Mouse (Mus musculus): Measurements from ENCODE around the gene Hoxd10. TPM values are rescaled to one million over a fixed set of nuclear protein-coding genes. Genes with fewer than 3 reads are reported as not detected.

Hoxd10 gene
- total and polyA plus RNA-seq, 2 experiments, result not detected

- no peak for DNase-seq (ENCODE audit: extremely low read depth, low read depth, low spot score)
- Histone ChIP-seq H3K4me1 (ENCODE audit: control insufficient read depth, insufficient read depth, low read length) (no peaks in the 10 kb centered on the region; the same call in 1 of the 2 replicates), H3K27me3 (ENCODE audit: control insufficient read depth, insufficient read depth, low read length) (peaks cover 45% of the 10 kb centered on the region), H3K79me2 (ENCODE audit: control insufficient read depth, insufficient read depth, low read length) (no peaks in the 10 kb centered on the region), H3K9ac (ENCODE audit: low read depth, low read length) (no peak overlapping the region), H3K27ac (replicated peaks; ENCODE audit: insufficient read depth, low read depth, low read length) (no peak overlapping the region), H3K36me3 (ENCODE audit: control insufficient read depth, insufficient read depth, low read length) (no peaks in the 10 kb centered on the region), H3K4me3 (ENCODE audit: insufficient read depth, low read depth, low read length) (no peak overlapping the region)
- 3% methylated on average over 74 of the region's 78 CpGs for WGBS
- TF ChIP-seq CTCF (IDR thresholded peaks at IDR 0.05; ENCODE audit: low read depth, low read length) (no peak), POLR2A (IDR thresholded peaks at IDR 0.05; ENCODE audit: extremely low read depth, insufficient read depth, low read length) (no peak)
Observed at GRCm38 (mm10) chr2:74681594-74682531, 9.9 kb upstream of the Hoxd10 start.

GRCm38 (mm10) chr2:74682796-74683195, 8.9 kb upstream of the Hoxd10 start:
- Histone ChIP-seq H3K79me2 (ENCODE audit: control insufficient read depth, insufficient read depth, low read length) (no peaks in the 10 kb centered on the region), H3K9ac (ENCODE audit: low read depth, low read length) (no peak overlapping the region), H3K4me3 (ENCODE audit: insufficient read depth, low read depth, low read length) (no peak overlapping the region), H3K27ac (replicated peaks; ENCODE audit: insufficient read depth, low read depth, low read length) (no peak overlapping the region), H3K27me3 (ENCODE audit: control insufficient read depth, insufficient read depth, low read length) (peaks cover 52% of the 10 kb centered on the region), H3K4me1 (ENCODE audit: control insufficient read depth, insufficient read depth, low read length) (no peaks in the 10 kb centered on the region; the same call in 1 of the 2 replicates), H3K36me3 (ENCODE audit: control insufficient read depth, insufficient read depth, low read length) (no peaks in the 10 kb centered on the region)
- DNase-seq (ENCODE audit: extremely low read depth, low read depth, low spot score), result no peak
- TF ChIP-seq CTCF (IDR thresholded peaks at IDR 0.05; ENCODE audit: low read depth, low read length), result no peak
- WGBS, result 3% methylated on average over 44 of the region's 51 CpGs

- H3K4me3 ChIP-seq (ENCODE audit: insufficient read depth, low read depth, low read length), result no peak overlapping the region
- H3K27ac ChIP-seq (replicated peaks; ENCODE audit: insufficient read depth, low read depth, low read length), result no peak overlapping the region
- no peak for DNase-seq (ENCODE audit: extremely low read depth, low read depth, low spot score)
- peaks cover 56% of the 10 kb centered on the region for H3K27me3 ChIP-seq (ENCODE audit: control insufficient read depth, insufficient read depth, low read length)
- no peak overlapping the region for H3K9ac ChIP-seq (ENCODE audit: low read depth, low read length)
- WGBS, result 4% methylated on average over 18 of the region's 18 CpGs
- no peaks in the 10 kb centered on the region; the same call in 1 of the 2 replicates for H3K4me1 ChIP-seq (ENCODE audit: control insufficient read depth, insufficient read depth, low read length)
- no peaks in the 10 kb centered on the region for H3K79me2 ChIP-seq (ENCODE audit: control insufficient read depth, insufficient read depth, low read length)
- H3K36me3 ChIP-seq (ENCODE audit: control insufficient read depth, insufficient read depth, low read length), result no peaks in the 10 kb centered on the region
- TF ChIP-seq CTCF (IDR thresholded peaks at IDR 0.05; ENCODE audit: low read depth, low read length), result no peak
- no peak for TF ChIP-seq POLR2A (IDR thresholded peaks at IDR 0.05; ENCODE audit: extremely low read depth, insufficient read depth, low read length)
Observed at GRCm38 (mm10) chr2:74683471-74683951, 8.2 kb upstream of the Hoxd10 start.

GRCm38 (mm10) chr2:74684106-74684505, 7.6 kb upstream of the Hoxd10 start:
- peaks cover 56% of the 10 kb centered on the region for H3K27me3 ChIP-seq (ENCODE audit: control insufficient read depth, insufficient read depth, low read length)
- no peaks in the 10 kb centered on the region; the same call in 1 of the 2 replicates for H3K4me1 ChIP-seq (ENCODE audit: control insufficient read depth, insufficient read depth, low read length)
- H3K36me3 ChIP-seq (ENCODE audit: control insufficient read depth, insufficient read depth, low read length), result no peaks in the 10 kb centered on the region
- 4% methylated on average over 12 of the region's 12 CpGs for WGBS
- TF ChIP-seq POLR2A (IDR thresholded peaks at IDR 0.05; ENCODE audit: extremely low read depth, insufficient read depth, low read length) (no peak), CTCF (IDR thresholded peaks at IDR 0.05; ENCODE audit: low read depth, low read length) (no peak)
- no peak overlapping the region for H3K27ac ChIP-seq (replicated peaks; ENCODE audit: insufficient read depth, low read depth, low read length)
- no peak for DNase-seq (ENCODE audit: extremely low read depth, low read depth, low spot score)
- no peak overlapping the region for H3K4me3 ChIP-seq (ENCODE audit: insufficient read depth, low read depth, low read length)
- no peaks in the 10 kb centered on the region for H3K79me2 ChIP-seq (ENCODE audit: control insufficient read depth, insufficient read depth, low read length)
- no peak overlapping the region for H3K9ac ChIP-seq (ENCODE audit: low read depth, low read length)

GRCm38 (mm10) chr2:74685059-74685603, 6.6 kb upstream of the Hoxd10 start:
- H3K4me1 ChIP-seq (ENCODE audit: control insufficient read depth, insufficient read depth, low read length), result no peaks in the 10 kb centered on the region; the same call in 1 of the 2 replicates
- no peak overlapping the region for H3K27ac ChIP-seq (replicated peaks; ENCODE audit: insufficient read depth, low read depth, low read length)
- no peak for DNase-seq (ENCODE audit: extremely low read depth, low read depth, low spot score)
- TF ChIP-seq CTCF (IDR thresholded peaks at IDR 0.05; ENCODE audit: low read depth, low read length) (no peak), POLR2A (IDR thresholded peaks at IDR 0.05; ENCODE audit: extremely low read depth, insufficient read depth, low read length) (no peak)
- H3K36me3 ChIP-seq (ENCODE audit: control insufficient read depth, insufficient read depth, low read length), result no peaks in the 10 kb centered on the region
- no peaks in the 10 kb centered on the region for H3K79me2 ChIP-seq (ENCODE audit: control insufficient read depth, insufficient read depth, low read length)
- no peak overlapping the region for H3K4me3 ChIP-seq (ENCODE audit: insufficient read depth, low read depth, low read length)
- H3K27me3 ChIP-seq (ENCODE audit: control insufficient read depth, insufficient read depth, low read length), result peaks cover 50% of the 10 kb centered on the region
- no peak overlapping the region for H3K9ac ChIP-seq (ENCODE audit: low read depth, low read length)
- whole genome bisulfite sequencing, result 18% methylated on average over 4 of the region's 4 CpGs
